Mouse (Mus musculus): ENCODE measurements around the gene Neurl3.

DNA sequence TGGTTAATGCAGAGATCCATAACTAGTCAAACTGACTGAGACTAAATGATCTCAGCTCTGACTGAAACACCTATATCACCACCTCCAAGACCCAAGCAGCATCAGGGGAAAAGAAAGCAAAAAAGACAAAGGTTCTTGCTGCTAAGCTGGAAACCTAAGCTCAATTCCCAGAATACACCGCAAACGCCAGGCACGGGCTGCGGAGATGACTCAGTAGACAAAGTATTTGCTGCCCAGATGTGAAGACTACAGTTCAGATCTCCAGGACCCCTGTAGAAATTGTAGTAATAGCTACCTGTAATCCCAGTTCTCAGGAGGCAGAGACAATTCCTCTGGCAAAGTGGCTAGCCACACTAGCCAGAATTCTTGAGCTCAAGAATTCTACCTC is 29.7 kb downstream of the Neurl3 start:
- TF ChIP-seq CTCF (IDR thresholded peaks at IDR 0.05) (no peak), POLR2A (IDR thresholded peaks at IDR 0.05; ENCODE audit: insufficient read depth, low read depth, low read length) (no peak), EP300 (IDR thresholded peaks at IDR 0.05; ENCODE audit: insufficient read depth, low read depth, low read length) (no peak)
